Mouse (Mus musculus): Measurements from ENCODE around the gene Gm45233.

GRCm38 (mm10) chr7:43481191-43481590 lies 37.3 kb downstream of the Gm45233 start:
- no peak for TF ChIP-seq CTCF (IDR thresholded peaks at IDR 0.05; ENCODE audit: low read depth)
- no peak for TF ChIP-seq EP300 (IDR thresholded peaks at IDR 0.05; ENCODE audit: low read depth)

Measured in liver, postnatal 0 days (tissue).